Mouse (Mus musculus): ENCODE data around the gene Ddc. TPM values are rescaled to one million over a fixed set of nuclear protein-coding genes. Genes with fewer than 3 reads are reported as not detected.

The Ddc gene
- polyA plus RNA-seq, 1 experiment from 2014 or later: 48.5 TPM

GRCm38 (mm10) chr11:11872140-11872795 is 25.7 kb downstream of the Ddc start:
- Histone ChIP-seq H3K4me2 (no peak overlapping the region), H3K36me3 (no peaks in the 10 kb centered on the region), H3K9me3 (no peaks in the 10 kb centered on the region), H3K27me3 (replicated peaks) (no peaks in the 10 kb centered on the region), H3K4me3 (replicated peaks) (no peak overlapping the region), H3K9ac (no peak overlapping the region), H3K4me1 (peaks cover 20% of the 10 kb centered on the region; the same call in 1 of the 2 replicates), H3K27ac (peak overlapping the region; percentile 80)
- no peak for ATAC-seq (ENCODE audit: insufficient read depth, low FRiP score, low read depth)
- WGBS: 57% methylated on average over 3 of the region's 3 CpGs

DNA sequence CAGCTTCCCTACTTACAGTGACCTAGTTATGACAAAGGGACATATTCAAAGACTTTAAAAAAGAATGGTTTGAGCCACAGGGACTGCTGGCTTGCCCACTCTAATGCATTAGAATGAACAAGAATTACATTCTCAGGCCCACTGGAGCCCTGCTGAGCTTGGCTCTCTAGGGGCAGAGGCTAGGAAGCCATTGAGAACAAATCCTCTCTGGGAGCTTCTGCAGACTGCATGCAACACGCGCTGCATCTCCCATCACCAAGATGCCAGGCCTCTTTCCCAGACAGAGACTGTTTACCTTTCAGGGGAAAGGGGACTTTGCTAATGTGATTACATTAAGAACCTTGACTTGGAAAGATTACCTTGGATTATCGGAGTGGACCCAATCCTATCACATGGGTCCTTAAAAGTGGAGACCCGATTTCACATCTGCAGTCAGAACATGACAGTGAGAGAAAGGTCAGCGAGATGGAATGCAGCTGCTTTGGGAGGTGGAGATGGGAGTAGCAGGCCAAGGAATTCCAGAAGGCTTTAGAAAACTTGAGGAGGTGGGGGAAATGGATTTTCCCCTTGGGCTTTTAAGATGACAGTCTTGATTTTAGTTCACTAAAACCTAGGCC is 26.6 kb downstream of the Ddc start:
- Histone ChIP-seq H3K27ac (peak overlapping the region; percentile 80), H3K27me3 (replicated peaks) (no peaks in the 10 kb centered on the region), H3K36me3 (no peaks in the 10 kb centered on the region), H3K9me3 (no peaks in the 10 kb centered on the region), H3K4me3 (replicated peaks) (no peak overlapping the region), H3K4me1 (peaks cover 20% of the 10 kb centered on the region; the same call in 1 of the 2 replicates), H3K9ac (no peak overlapping the region), H3K4me2 (no peak overlapping the region)
- 33% methylated on average over 5 of the region's 5 CpGs for WGBS
- no peak for ATAC-seq (ENCODE audit: insufficient read depth, low FRiP score, low read depth)

- H3K27ac ChIP-seq: peak overlapping the region; percentile 71
- H3K4me2 ChIP-seq: no peak overlapping the region
- H3K9me3 ChIP-seq: no peaks in the 10 kb centered on the region
- 19% methylated on average over 14 of the region's 14 CpGs for WGBS
- ATAC-seq (ENCODE audit: insufficient read depth, low FRiP score, low read depth): no peak
- H3K9ac ChIP-seq: no peak overlapping the region
- peaks cover 10% of the 10 kb centered on the region; the same call in 1 of the 2 replicates for H3K4me1 ChIP-seq
- no peaks in the 10 kb centered on the region for H3K36me3 ChIP-seq
- H3K4me3 ChIP-seq (replicated peaks): no peak overlapping the region
- H3K27me3 ChIP-seq (replicated peaks): no peaks in the 10 kb centered on the region
These were observed 29.9 kb downstream of the Ddc start for GRCm38 (mm10) chr11:11867971-11868481.

DNA sequence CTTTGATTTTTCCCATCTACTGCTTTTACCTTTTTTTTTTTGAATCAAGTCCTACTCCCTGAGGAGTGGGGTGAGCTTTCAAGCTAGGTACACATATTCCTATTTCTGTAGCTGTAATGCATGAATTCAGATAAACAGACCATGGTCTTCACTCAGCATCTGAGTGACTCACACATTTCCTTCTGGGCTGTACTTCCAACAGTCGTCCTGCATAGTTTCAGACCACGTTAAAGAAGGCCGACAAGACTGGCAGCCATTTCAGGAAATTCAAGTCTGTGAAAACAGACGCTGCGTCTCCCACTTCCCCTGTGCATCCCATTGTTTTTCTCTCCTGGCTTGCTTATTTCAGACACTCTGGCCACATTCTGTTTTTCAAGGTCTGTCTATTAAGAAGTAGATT is 31.2 kb downstream of the Ddc start:
- Histone ChIP-seq H3K27ac (peak overlapping the region; percentile 33), H3K9ac (no peak overlapping the region), H3K4me1 (peaks cover 8% of the 10 kb centered on the region; the same call in 1 of the 2 replicates), H3K36me3 (no peaks in the 10 kb centered on the region), H3K4me2 (no peak overlapping the region), H3K9me3 (no peaks in the 10 kb centered on the region), H3K4me3 (replicated peaks) (no peak overlapping the region), H3K27me3 (replicated peaks) (no peaks in the 10 kb centered on the region)
- no peak for ATAC-seq (ENCODE audit: insufficient read depth, low FRiP score, low read depth)
- 56% methylated on average over 5 of the region's 5 CpGs for WGBS

DNA sequence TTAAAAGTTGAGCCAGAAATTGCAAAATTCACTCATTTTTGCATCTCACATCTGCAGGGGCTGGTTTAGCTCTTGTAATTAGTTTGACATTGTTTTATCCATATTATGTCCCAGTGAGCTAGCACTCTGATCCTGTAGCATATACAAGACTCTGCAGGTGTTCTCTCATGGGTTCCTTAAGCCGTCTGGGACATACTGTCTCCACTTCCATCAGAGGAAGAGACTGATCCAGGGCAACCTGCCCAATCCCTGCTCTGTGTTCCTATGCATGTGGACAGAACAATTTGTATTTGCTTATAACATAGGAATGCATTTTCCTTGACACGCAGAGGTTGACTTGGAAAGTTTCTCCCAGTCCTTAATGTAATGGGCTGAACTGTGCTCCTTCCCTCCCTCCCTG is 32.8 kb downstream of the Ddc start:
- Histone ChIP-seq H3K4me1 (peaks cover 8% of the 10 kb centered on the region; the same call in 1 of the 2 replicates), H3K9me3 (no peaks in the 10 kb centered on the region), H3K4me3 (replicated peaks) (no peak overlapping the region), H3K36me3 (no peaks in the 10 kb centered on the region), H3K27me3 (replicated peaks) (no peaks in the 10 kb centered on the region), H3K4me2 (no peak overlapping the region), H3K27ac (peak overlapping the region; percentile 85), H3K9ac (no peak overlapping the region)
- ATAC-seq (ENCODE audit: insufficient read depth, low FRiP score, low read depth): peak; percentile 87
- WGBS: 43% methylated on average over 2 of the region's 2 CpGs

DNA sequence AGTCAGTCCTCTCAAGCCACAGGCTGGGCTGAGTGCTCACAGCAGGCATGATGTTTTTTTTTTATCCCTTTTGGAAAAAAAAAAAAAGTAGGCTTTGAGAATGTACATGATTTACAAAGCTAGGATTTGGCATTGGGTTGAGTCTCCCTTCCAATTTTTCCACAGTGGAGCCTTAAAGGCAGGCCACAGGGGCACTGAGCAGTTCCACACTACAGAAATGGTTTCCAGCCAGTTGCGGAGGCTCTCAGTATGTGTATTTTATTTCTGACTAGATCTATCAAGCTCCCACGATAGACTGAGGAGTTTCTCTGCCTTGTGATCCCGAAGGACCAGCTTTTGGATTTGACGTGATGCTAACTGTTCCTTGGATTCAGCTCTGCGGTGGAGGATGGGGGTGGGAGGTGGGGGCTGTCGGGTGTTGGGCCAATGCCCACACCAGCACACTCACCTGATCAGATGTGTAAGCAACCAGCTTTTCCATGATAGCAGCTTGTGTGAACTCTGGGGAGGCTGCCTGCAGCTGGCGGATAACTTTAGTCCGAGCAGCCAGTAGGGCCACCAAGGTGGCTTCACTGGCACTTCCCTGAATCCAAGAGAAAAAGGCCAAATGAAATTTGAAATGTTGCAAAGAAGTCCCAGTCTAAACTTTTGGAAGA is 33.4 kb downstream of the Ddc start:
- 51% methylated on average over 8 of the region's 8 CpGs for WGBS
- Histone ChIP-seq H3K9me3 (no peaks in the 10 kb centered on the region), H3K27ac (peak overlapping the region; percentile 85), H3K4me1 (peaks cover 8% of the 10 kb centered on the region; the same call in 1 of the 2 replicates), H3K4me3 (replicated peaks) (no peak overlapping the region), H3K36me3 (no peaks in the 10 kb centered on the region), H3K27me3 (replicated peaks) (no peaks in the 10 kb centered on the region), H3K4me2 (no peak overlapping the region), H3K9ac (no peak overlapping the region)
- ATAC-seq (ENCODE audit: insufficient read depth, low FRiP score, low read depth): peak; percentile 40

- no peak overlapping the region for H3K4me2 ChIP-seq
- no peaks in the 10 kb centered on the region for H3K36me3 ChIP-seq
- peak overlapping the region; percentile 85; the same call in 1 of the 2 replicates for H3K27ac ChIP-seq
- no peak overlapping the region for H3K9ac ChIP-seq
- no peaks in the 10 kb centered on the region for H3K9me3 ChIP-seq
- H3K4me1 ChIP-seq: no peaks in the 10 kb centered on the region
- no peaks in the 10 kb centered on the region for H3K27me3 ChIP-seq (replicated peaks)
- H3K4me3 ChIP-seq (replicated peaks): no peak overlapping the region
- ATAC-seq (ENCODE audit: insufficient read depth, low FRiP score, low read depth): no peak
- WGBS: 58% methylated on average over 1 of the region's 1 CpGs
These were observed 35.4 kb downstream of the Ddc start for GRCm38 (mm10) chr11:11862502-11862901.

DNA sequence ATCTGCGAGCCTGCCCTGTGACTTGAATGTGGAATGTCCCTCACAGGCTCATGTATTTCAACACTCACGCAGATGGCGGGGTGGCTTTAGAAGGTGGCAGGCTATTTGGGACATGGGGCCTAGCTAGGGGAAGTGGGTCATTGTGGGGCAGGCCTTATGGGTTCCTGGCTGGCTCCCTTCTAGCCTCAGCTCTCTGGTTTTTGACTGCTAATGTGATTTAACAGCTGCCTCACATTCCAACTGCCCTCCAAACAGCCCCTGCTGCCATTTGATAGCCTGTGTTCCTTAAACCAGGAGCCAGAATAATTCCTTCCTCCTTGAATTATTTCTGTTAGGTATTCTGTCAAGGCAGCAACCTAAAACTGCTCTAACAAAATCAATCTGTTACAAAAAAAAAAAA is 41.0 kb downstream of the Ddc start:
- Histone ChIP-seq H3K4me1 (peaks cover 5% of the 10 kb centered on the region), H3K27me3 (replicated peaks) (no peaks in the 10 kb centered on the region), H3K36me3 (no peaks in the 10 kb centered on the region), H3K4me3 (replicated peaks) (no peak overlapping the region), H3K27ac (peak overlapping the region; percentile 1; the same call in 1 of the 2 replicates), H3K9ac (no peak overlapping the region), H3K4me2 (no peak overlapping the region), H3K9me3 (no peaks in the 10 kb centered on the region)
- WGBS: 91% methylated on average over 3 of the region's 3 CpGs
- no peak for ATAC-seq (ENCODE audit: insufficient read depth, low FRiP score, low read depth)

DNA sequence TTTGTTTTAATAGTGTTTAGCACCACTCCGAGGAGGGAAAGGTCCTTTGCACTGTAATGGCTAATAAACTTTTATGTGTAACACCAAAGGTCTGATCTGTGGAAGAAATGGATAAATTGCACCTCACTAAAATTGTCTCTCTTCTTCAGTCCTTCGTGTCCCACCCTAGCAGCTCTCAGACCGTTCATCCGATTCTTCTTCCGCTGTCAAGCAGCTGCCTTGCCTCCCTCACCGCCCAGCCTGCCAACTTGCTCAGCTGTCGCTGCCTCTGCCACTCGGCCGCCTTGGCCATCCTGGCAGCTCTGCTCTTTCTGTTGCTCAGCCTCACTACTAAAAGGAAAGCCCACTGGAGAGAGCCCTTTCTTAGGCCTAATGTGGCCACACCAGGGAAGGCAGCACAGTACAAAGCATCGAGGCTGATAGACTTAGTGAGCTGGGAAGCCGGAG is 42.2 kb downstream of the Ddc start:
- H3K4me1 ChIP-seq: peaks cover 7% of the 10 kb centered on the region
- no peak overlapping the region for H3K4me2 ChIP-seq
- H3K27me3 ChIP-seq (replicated peaks): no peaks in the 10 kb centered on the region
- H3K27ac ChIP-seq: peak overlapping the region; percentile 82
- no peak for ATAC-seq (ENCODE audit: insufficient read depth, low FRiP score, low read depth)
- 57% methylated on average over 11 of the region's 11 CpGs for WGBS
- no peaks in the 10 kb centered on the region for H3K36me3 ChIP-seq
- no peak overlapping the region for H3K4me3 ChIP-seq (replicated peaks)
- H3K9me3 ChIP-seq: no peaks in the 10 kb centered on the region
- H3K9ac ChIP-seq: no peak overlapping the region

- H3K4me3 ChIP-seq (replicated peaks): no peak overlapping the region
- peak; percentile 45; the same call in 1 of the 2 replicates for ATAC-seq (ENCODE audit: insufficient read depth, low FRiP score, low read depth)
- H3K4me1 ChIP-seq: peaks cover 12% of the 10 kb centered on the region
- no peaks in the 10 kb centered on the region for H3K36me3 ChIP-seq
- H3K9ac ChIP-seq: no peak overlapping the region
- no peaks in the 10 kb centered on the region for H3K9me3 ChIP-seq
- 33% methylated on average over 6 of the region's 6 CpGs for WGBS
- H3K27me3 ChIP-seq (replicated peaks): no peaks in the 10 kb centered on the region
- H3K4me2 ChIP-seq: no peak overlapping the region
- peak overlapping the region; percentile 82 for H3K27ac ChIP-seq
These were observed 42.8 kb downstream of the Ddc start for GRCm38 (mm10) chr11:11855061-11855672.

DNA sequence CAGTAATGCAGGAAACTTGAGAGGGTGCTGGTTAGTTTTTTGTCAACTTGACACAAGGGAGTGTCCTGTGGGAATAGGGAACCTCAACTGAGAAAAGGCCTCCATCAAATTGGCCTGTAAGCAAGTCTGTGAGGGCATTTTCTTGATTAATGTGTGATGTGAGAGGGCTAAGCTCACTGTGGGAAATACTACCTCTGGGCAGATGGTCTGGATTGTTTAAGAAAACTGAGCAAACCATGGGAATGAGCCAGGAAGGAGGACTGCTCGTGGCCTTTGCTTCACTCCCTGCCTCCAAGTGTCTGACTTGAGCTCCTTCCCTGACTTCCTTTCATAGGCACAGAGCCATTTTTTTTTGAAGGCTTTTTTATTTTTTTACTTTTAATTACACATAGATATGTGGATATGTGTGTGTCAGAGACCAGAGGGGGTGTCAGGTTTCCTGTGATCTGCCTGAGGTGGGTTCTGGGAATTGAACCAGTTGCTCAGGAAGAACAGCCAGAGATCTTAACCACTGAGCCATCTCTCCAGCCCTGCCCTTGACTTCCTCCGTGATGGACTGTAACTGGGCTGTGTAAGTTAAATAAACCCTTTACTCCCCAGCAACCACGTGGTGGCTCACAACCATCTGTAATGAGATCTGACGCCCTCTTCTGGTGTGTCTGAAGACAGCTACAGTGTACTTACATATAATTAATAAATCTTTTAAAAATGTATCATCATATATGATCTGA is 44.0 kb downstream of the Ddc start:
- Histone ChIP-seq H3K9me3 (no peaks in the 10 kb centered on the region), H3K9ac (no peak overlapping the region), H3K4me2 (no peak overlapping the region), H3K36me3 (no peaks in the 10 kb centered on the region), H3K27me3 (replicated peaks) (no peaks in the 10 kb centered on the region), H3K27ac (peak overlapping the region; percentile 82), H3K4me1 (peaks cover 12% of the 10 kb centered on the region), H3K4me3 (replicated peaks) (no peak overlapping the region)
- WGBS: 21% methylated on average over 4 of the region's 4 CpGs
- peak; percentile 80 for ATAC-seq (ENCODE audit: insufficient read depth, low FRiP score, low read depth)
